ENCODE assay signal across 11 mouse cellular contexts in genomic region chr6:17876023-17876613, GRCm38 (mm10).
DNase-seq lines count a peak whose midpoint lies in the region; ATAC-seq lines count a peak whose summit lies in the region.
"Had no signal": no experiment of that assay in that cellular context is flagged by ENCODE, and none has a peak within 500 bp of the region (broad histone marks: within the 10 kb centered on the region; RNA-seq: fewer than 3 reads in every experiment).

No protein-coding gene starts in this region.

- peak; percentile 53; the same call in 1 of the 2 replicates for ATAC-seq in hindbrain, embryonic 15.5 days (ENCODE audit: low FRiP score, low read depth)
- ATAC-seq in CD4-positive, CD25-positive, alpha-beta regulatory T cell, adult 4 months = no peak

- intact Hi-C loops in gastrocnemius, postnatal 14 days (cut with DNase I; ENCODE audit: low total_unique reads) = no loop called here

- H3K27ac ChIP-seq in hindbrain, embryonic 15.5 days (replicated peaks) = peak overlapping the region; percentile 75; the same call in 1 of the 2 replicates
- H3K27ac ChIP-seq: embryonic facial prominence, embryonic 15.5 days; stomach, embryonic 15.5 days had no signal

- no peaks in the 10 kb centered on the region for H3K27me3 ChIP-seq in hindbrain, embryonic 15.5 days
- H3K27me3 ChIP-seq: embryonic facial prominence, embryonic 15.5 days; stomach, embryonic 15.5 days had no signal

- no peak overlapping the region for H3K4me2 ChIP-seq in hindbrain, embryonic 15.5 days
- H3K4me2 ChIP-seq: embryonic facial prominence, embryonic 15.5 days; stomach, embryonic 15.5 days had no signal

- no peaks in the 10 kb centered on the region for H3K9me3 ChIP-seq in hindbrain, embryonic 15.5 days
- H3K9me3 ChIP-seq: embryonic facial prominence, embryonic 15.5 days; stomach, embryonic 15.5 days had no signal

- no peak overlapping the region for H3K9ac ChIP-seq in hindbrain, embryonic 15.5 days
- H3K9ac ChIP-seq: embryonic facial prominence, embryonic 15.5 days; stomach, embryonic 15.5 days had no signal

- peaks cover 17% of the 10 kb centered on the region for H3K4me1 ChIP-seq in hindbrain, embryonic 15.5 days (replicated peaks)
- H3K4me1 ChIP-seq: stomach, embryonic 15.5 days had no signal

- no peak overlapping the region for H3K4me3 ChIP-seq in hindbrain, embryonic 15.5 days
- H3K4me3 ChIP-seq: embryonic facial prominence, embryonic 15.5 days; stomach, embryonic 15.5 days had no signal

- DNase-seq in embryo, embryonic 11 days = peak; percentile 19
- DNase-seq in embryo, embryonic 9.5 days (ENCODE audit: extremely low spot score) = no peak
- peak; percentile 19 for DNase-seq in kidney, adult 9 months
- no peak for DNase-seq in kidney, postnatal 14 days
- DNase-seq in 3T3-L1 (ENCODE audit: low read depth, low spot score) = peak; percentile 51
- no peak for DNase-seq in gastrocnemius, postnatal 14 days
- DNase-seq: lung, postnatal 4 days had no signal

- H3K36me3 ChIP-seq in hindbrain, embryonic 15.5 days = peaks cover 6% of the 10 kb centered on the region; the same call in 1 of the 2 replicates
- H3K36me3 ChIP-seq: embryonic facial prominence, embryonic 15.5 days; stomach, embryonic 15.5 days had no signal

- WGBS in hindbrain, embryonic 15.5 days = 74% methylated on average over 3 of the region's 3 CpGs

Comparison
In these comparisons a context has a peak if more than half of its experiments do, and no peak if none do; other contexts are left out.
1. DNase-seq: peak in embryo, embryonic 11 days (single experiment), kidney, adult 9 months (single experiment) and 3T3-L1 (single experiment); none in embryo, embryonic 9.5 days (single experiment), kidney, postnatal 14 days (single experiment) and gastrocnemius, postnatal 14 days (single experiment).